Mouse (Mus musculus): Measurements from ENCODE around the gene Ddx1.
"Not testable (repeated sequence)": the region's sequence is repeated elsewhere in the genome, so short reads cannot be mapped to it uniquely, and the experiment has no call there.

Gene Ddx1

DNA sequence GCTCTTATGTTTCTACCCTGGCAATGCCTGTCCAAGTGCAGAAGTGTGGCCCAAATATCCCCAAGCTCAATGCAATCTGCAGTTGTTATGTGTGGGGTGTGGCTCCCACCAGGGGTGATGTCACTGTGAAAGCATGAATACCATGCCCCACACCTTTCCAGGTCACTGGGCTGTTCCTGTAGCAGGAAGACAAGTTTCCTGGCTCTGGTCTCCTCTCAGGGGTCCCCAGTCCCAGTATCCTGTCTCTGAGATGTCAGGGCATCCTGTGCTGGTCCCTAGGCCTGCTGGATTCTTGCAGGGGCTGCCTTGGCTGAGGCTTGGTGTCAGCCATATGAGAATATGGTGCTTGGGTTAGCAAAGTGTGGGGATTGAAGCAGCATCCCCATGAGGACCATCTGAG, 46.7 kb downstream of the Ddx1 start:
- no peak for DNase-seq

DNA sequence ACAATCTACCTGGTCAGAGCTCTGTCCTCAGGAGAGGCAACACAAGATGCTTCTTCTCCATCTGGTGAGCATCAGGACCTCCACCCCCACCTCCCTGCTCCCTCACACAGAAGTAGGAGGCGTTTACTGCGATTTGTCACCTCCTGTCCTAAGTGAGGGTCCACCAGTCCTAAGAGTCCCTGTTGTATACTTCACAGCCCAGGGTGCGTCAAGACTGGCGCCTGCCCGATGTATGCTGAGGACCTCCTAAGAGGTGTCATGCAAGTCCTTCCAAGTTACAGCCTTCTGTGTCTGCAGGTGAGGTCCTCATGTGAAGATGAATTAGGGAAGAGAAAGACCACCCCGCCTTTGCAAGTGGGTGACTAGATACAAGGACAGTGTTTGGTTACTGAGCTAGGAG, 48.4 kb downstream of the Ddx1 start:
- DNase-seq, result no peak

DNA sequence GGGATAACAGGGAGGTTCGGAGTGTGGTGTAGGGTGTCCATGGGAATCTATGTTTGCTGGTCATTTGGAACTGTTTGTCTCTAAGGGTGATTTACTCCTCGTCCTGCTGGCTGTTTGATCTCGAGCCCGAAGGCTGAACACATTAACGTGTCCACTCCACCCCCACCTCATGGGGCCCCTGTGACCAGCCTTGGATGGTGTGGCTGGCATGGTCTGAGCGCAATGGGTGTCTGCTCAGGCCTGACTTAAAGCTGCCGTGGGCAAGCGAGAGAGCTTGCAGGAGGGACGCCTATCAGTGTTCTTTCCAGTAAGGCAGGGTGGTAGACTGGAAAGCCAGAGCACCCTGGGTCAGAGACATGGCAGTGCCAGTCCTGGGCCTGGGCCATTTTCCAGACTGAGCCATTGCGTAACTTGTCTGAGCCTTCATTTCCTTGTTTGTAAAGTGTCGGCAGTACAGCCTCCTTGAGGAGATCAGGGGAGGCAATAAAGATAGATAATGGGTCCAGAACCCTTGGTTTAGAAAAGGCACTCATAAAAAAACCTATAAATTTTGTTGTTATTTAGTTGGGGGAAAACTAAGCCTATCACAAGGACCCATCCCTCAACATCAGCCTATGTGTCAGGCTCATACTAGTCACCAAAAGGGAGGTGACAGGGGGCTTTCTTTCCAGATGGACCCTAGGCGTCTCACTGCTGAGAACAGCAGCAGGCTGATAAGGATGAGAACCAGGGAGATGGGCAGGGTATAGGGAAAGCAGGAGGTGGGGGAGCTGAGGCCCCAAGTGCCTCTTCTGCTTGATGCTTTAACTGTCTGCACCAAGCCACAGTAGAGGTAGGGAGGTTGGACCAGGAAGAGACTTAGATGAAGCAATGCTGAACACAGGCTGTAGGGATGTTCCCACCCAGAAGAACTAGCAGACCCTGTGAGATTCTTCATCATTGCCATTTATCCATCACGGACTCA, 49.4 kb downstream of the Ddx1 start:
- DNase-seq, result no peak

DNA sequence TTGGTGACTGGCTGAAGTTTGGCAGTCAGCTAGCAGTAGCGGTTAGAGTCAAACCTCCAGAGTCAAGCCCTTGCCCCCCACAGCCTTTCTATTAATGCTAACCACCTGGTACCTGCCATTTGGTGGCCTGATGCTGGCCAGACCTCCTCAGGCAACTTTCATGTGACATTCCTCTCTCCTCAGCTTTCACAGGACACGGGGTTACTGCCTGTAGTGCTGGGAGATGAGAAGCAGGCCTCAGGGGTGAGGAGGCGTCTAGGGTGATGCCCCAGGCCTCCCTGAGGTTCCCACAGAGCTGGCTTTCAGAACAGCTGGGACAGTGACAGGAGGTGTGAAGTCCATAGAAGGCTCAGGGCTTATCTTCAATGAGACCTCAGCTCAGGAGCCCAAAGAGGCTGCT, 50.9 kb downstream of the Ddx1 start:
- DNase-seq, result no peak

DNA sequence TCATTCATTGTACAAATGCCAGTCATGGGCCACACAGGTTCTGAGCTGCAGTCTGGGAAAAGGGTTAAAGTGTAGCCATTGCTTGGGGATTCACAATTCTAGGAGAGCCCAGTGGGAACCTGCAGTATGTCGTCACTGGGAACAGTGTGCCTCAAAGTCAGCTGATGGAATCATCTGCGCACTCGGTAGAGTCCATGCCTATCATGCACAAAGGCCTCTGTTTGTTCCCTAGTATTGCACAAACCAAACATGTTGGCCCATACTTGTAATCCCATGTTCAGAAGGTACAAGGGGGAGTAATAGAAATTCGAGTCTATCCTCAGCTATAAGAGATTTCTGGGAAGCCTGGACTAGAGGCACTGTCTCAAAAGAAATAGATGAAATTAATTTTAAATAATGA, 52.9 kb downstream of the Ddx1 start:
- DNase-seq, result no peak

GRCm38 (mm10) chr12:13195506-13195905, 53.5 kb downstream of the Ddx1 start:
- no peak for DNase-seq

GRCm38 (mm10) chr12:13188059-13188700, 60.8 kb downstream of the Ddx1 start:
- no peak for DNase-seq

- DNase-seq, result no peak
These were observed 62.8 kb downstream of the Ddx1 start for GRCm38 (mm10) chr12:13186209-13186608.

DNA sequence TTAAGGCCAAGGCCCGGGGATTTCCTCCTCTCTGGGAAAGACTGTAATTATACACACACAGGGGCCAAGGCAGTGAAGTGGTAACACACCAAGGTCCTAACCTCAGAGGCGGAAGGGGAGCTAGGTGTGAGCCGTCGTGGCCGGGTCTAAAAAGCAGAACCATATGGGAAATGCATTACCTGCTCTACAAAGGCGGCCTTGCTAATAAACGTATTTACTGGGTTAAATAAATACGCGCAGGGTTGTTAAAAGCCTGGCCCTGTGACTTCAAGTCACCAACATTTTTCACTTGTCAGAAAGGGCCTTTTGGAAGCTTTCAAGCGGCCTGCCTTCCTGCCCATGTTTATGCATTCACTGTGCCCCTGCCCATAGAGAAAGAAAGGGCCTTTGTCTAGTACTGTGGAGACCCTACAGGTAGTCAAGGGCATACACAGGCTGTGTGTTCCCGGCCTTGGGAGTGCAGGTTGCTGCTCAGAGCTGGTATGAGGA, 64.1 kb downstream of the Ddx1 start:
- DNase-seq, result no peak

- DNase-seq, result not testable (repeated sequence)
These were observed 64.9 kb downstream of the Ddx1 start for GRCm38 (mm10) chr12:13184136-13184535.

DNA sequence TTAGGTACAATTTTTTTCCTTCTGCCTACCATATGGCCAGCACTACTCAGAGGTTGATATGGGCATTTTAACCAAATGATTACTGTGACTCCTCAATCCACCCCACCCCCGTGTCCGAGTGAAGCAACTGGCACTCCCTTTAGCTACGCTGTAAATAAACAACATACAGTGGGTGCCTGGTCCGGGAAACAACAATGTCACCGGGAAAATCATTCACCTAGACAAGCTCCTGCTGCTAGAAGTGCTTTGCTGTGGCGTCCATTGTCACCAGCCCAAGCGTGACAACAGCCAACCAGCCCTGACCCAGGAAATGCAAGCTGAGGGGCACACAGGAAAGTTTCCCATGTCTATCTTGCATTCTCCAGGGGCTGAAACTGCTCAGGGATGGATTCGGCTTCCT, 66.8 kb downstream of the Ddx1 start:
- no peak for DNase-seq

- DNase-seq, result no peak
These were observed 67.3 kb downstream of the Ddx1 start for GRCm38 (mm10) chr12:13181721-13182120.

- no peak for DNase-seq
These were observed 68.2 kb downstream of the Ddx1 start for GRCm38 (mm10) chr12:13180715-13181335.

DNA sequence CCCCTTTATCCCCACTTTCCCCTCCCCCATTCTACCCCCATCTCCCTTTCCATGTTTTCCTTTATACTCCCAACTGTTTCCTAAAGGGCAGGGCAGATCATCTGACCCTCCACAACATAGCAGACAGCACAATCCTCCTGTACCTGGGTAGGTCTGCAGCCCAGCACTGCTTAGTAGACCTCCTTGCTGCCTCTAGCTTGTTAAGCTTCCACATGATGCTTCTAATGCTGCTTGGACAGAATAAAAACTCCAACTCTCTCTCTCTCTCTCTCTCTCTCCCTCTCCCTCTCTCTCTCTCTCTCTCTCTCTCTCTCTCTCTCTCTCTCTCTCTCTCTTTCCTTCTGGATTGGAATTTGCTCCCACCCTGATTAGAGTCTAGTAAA, 68.7 kb downstream of the Ddx1 start:
- no peak for DNase-seq

GRCm38 (mm10) chr12:13177606-13178005, 71.4 kb downstream of the Ddx1 start:
- no peak for DNase-seq

DNA sequence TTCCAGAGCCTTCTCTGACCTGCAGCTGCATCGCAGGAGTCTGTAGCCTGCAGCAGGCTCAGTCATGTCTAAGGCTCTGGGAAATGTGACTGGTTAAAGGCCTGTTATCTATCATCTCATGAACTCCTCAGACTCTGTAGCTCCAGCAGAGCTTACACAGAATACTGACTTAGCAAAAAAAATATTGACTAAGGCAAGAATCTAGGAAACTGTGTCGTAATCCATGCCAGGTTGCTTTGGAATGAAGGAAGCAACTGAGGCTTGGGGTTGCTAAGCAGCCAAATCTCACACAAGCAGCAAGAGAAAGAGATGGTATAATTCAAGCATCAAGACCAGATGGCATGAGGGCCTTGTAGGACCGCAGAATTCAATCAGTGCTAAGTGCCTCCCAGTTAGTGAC, 72.1 kb downstream of the Ddx1 start:
- DNase-seq, result no peak

DNA sequence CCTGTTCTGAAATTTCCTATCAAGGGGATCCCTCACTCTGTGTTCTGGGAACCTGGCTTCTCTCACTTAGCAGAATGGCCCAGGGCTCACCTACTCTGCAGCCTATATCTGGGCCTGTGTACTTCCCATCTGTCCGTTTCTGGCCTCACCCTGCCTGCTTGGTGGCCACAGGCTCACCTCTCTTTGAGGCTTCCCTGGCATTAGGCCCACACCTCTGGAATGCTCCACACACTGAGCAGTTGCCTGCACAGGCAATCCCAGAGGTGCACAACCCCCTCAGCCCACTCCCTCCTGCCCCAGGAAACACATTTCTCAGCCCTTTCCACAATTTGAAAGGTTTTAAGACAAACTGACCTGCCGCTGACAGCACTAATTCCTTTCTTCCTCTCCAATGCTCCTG, 72.9 kb downstream of the Ddx1 start:
- DNase-seq, result no peak

- DNase-seq, result no peak
These were observed 75.0 kb downstream of the Ddx1 start for GRCm38 (mm10) chr12:13174022-13174421.

GRCm38 (mm10) chr12:13168073-13168472, 80.9 kb downstream of the Ddx1 start:
- no peak for DNase-seq

- DNase-seq, result no peak
These were observed 81.9 kb downstream of the Ddx1 start for GRCm38 (mm10) chr12:13167116-13167515.

Data from cerebellum, postnatal 36 days (tissue).